Mouse (Mus musculus): ENCODE results near the gene Lonp2.

Gene Lonp2

GRCm38 (mm10) chr8:86623551-86623910 is 312 bp upstream of the Lonp2 start:
- no peak for DNase-seq (ENCODE audit: low read depth, low spot score)

DNA sequence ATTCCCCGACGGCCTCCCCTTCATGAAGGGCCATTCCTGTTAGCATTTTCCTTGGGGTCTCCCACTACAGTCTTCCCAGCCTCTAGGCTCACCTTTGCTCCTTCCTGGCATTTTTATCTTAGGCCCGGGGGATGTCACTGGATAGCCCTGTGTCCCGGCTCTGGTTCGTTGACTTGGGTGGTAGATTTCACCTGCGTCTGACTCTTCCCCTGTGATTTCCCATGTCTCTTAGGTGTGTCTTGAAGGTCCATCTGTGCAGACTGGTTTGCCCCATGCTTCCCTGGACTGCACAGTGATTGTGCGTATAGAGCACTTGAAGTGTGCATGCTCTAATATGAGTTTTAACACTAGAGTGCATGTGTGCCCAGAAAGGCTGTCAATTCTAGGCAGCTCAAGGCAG is 1.1 kb downstream of the Lonp2 start:
- no peak for DNase-seq (ENCODE audit: low read depth, low spot score)

DNA sequence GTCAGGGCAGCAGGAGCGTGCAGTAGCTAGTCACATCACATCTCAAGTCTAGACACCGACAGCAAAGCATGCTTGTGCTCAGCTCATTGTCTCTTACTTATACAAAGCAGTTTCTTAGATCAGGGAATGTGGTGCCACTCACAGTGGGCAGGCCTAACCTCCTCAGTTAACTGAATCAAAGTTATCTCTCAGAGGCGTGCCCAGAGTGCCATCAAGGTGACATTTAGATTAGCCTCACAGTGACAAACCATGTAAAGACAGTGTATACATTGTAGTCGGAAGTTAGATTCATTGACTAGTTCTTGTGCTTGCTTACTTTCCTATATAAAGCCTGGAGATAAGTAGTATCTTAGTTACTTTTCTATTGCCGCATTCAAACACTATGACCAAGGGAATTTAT is 6.4 kb downstream of the Lonp2 start:
- no peak for DNase-seq (ENCODE audit: low read depth, low spot score)

DNA sequence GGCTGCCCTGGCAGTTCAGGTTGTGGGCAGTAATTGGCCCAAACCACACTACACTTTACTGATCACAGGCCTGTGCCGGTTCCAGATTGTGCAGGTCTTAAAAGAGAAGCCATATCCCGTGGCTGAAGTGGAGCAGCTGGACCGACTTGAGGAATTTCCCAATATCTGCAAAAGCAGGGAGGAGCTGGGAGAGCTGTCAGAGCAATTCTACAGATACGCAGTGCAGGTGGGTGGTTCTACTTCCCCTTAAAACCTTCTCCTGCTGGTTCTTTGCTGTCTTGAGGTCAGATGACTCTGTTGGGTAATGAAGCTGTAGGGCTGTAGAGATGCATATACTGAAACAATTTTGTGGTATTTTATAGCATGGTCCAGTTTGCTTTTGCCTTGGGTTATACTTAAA is 7.6 kb downstream of the Lonp2 start:
- no peak for DNase-seq (ENCODE audit: low read depth, low spot score)

DNA sequence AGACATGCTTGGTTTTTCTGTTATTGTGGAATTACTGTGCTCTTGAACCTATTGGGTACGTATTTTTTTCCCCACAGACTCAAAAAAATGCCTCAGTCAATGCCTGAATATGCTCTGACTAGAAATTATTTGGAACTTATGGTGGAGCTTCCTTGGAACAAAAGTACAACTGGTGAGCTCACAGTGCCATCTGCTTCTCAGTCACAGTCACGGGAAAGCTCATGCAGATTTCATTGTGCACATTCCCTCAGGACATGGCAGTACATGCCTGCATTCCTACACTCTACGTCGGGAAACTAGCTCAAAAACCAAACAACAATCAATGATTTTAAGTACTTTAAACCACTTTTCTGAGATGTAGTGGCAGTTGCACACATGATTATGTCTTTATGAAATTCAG is 14.0 kb downstream of the Lonp2 start:
- DNase-seq (ENCODE audit: low read depth, low spot score): no peak

DNA sequence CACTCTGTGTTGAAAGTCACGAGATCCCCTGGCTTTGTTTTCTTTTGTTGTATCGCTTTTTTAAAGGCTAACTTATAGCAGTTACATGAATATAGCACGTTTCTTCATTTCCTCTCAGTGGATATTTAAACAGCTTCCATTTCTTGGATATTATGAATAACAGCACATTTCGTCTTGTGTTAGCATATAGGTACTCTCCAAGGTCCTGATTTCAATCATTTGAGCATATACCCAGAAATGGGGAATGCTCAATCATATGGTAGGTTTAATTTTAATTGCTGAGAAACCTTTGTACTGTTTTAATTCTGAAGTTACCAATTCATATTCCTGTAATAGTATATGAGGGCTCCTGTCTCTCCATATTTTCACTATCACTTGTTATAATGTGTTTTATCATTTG is 15.1 kb downstream of the Lonp2 start:
- no peak for DNase-seq (ENCODE audit: low read depth, low spot score)

DNA sequence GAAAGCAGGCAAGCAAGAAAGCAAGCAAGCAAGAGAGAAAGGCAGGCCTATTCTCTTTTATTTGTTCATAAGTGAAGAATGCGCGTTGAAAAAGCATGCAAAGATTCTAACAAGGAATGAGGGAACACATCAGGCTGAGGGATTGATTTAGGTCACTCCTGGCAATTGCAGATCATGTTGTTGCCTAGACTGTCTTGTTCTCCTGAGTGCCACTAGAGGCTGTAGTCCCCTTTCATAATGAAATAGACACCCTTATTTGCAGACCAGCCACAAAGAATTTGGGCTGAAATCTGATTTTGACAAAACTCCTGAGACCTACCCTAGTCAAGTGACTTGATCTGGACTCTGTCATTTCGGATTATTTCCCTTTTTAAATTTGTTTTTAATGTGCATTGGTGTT is 18.8 kb downstream of the Lonp2 start:
- DNase-seq (ENCODE audit: low read depth, low spot score): no peak

GRCm38 (mm10) chr8:86644661-86645060 is 20.8 kb downstream of the Lonp2 start:
- no peak for DNase-seq (ENCODE audit: low read depth, low spot score)

DNA sequence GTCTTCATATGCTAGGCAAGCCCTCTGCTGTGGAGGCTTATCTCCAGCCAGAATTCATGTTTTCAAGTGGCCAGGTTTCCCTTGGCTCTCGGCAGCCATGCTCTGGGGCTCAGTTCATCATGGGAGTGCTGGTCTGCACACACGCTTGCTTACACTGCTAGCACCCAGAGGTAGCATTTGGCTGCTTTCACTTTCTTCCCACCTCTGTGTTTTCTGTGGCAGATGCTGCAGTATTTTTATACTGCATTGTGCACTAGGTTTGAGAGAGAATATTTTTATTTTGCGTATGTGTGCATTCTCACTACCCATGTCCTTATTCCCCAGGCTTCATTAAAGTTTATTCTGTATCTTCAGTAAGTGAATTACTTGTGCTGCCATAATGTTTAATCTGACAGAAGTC is 23.9 kb downstream of the Lonp2 start:
- no peak for DNase-seq (ENCODE audit: low read depth, low spot score)

DNA sequence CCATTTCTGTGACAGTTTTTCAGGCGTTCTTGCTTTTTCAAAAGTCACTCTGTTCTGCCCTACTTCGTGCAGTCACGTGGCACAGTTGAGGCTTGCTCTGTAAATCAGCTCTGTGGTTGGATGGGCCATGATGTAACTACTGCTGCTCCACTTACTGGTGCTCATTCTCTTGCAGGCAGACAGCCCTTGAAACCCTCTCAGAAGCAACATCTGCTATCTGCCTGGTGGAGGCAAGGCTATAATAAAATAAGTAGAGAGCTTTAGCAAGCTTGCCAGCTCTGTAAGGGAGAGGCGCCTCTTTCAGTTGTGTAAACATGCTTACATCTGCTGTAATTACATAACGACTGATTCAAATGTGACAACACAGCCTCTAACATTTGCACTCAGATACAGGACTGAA is 27.6 kb downstream of the Lonp2 start:
- no peak for DNase-seq (ENCODE audit: low read depth, low spot score)

- DNase-seq (ENCODE audit: low read depth, low spot score): no peak
These were observed 28.7 kb downstream of the Lonp2 start for GRCm38 (mm10) chr8:86652546-86652945.

DNA sequence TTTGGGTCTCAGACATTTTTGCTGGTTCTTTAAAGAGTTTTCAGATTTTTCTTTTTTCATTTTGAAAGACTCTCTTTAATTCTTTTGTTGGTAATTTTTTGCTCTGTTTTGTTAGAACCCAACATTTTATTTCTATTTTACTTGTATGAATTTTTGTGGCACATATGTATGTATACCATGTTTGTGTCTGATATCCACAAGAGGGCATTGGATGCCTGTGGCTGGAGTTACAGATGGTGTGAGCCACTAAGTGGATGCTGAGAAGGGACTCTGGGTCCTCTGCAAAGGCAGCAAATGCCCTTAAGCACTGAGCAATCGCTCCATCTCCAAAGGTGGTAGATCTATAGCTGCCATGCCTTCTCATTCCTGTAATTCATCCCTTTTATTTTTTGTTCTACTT is 30.7 kb downstream of the Lonp2 start:
- peak; percentile 35 for DNase-seq (ENCODE audit: low read depth, low spot score)

- no peak for DNase-seq (ENCODE audit: low read depth, low spot score)
These were observed 44.9 kb downstream of the Lonp2 start for GRCm38 (mm10) chr8:86668750-86669149.

GRCm38 (mm10) chr8:86669259-86669658 is 45.4 kb downstream of the Lonp2 start:
- DNase-seq (ENCODE audit: low read depth, low spot score): no peak

- DNase-seq (ENCODE audit: low read depth, low spot score): peak; percentile 66
These were observed 62.8 kb downstream of the Lonp2 start for GRCm38 (mm10) chr8:86686629-86687028.

DNA sequence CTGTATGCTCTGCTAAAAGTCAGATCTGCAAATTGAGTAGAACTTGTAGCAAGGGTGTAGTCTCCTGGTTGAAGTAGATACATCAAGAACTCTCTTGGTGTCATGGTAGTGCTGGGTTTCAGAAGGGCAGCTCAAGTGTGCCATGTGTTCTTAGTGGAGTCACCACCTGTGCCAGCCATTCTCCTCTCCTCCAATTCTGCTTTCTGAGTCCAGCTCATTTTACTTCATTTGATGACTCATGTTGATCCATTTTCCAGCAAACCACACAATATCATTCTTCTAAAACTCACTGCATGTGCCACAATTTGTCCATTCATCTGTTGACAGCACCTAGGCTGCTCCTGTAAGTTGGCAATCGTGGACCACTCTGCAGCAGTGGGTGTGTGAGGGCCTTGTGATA is 68.3 kb downstream of the Lonp2 start:
- no peak for DNase-seq (ENCODE audit: low read depth, low spot score)

DNA sequence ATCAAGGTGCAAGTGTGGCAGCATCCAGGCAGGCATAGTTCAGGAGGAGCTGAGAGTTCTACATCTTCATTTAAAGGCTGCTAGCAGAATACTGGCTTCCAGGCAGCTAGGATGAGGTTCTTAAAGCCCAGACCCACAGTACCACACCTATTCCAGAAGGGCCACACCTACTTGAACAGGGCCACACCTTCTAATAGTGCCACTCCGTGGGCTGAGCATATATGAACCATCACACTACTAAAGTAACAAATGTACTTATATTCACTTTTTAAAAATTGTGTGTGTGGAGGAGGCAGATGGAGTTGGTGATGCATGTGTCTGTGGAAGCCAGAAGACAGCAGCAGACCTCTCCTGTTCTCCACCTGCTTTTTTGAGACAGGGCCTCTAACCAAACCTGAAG is 70.2 kb downstream of the Lonp2 start:
- no peak for DNase-seq (ENCODE audit: low read depth, low spot score)

DNA sequence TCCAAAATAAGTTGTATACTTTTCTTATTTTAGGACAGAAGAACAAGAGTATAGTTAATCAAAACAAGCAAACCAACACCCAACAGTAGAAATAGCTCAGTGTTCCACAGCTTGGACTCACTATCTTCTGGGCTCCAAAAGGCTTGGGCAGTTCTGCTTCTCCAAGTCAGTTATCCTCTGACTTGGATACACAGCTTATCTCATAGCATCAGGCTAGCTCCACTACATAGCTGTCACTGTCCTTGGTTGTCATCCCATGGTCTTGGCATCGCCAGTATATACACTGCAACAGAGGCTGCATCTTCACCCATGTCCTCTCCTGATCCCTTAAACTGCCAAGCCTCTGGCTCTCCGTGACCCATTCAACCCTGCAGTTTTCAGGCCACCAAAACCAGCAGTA is 71.9 kb downstream of the Lonp2 start:
- no peak for DNase-seq (ENCODE audit: low read depth, low spot score)

DNA sequence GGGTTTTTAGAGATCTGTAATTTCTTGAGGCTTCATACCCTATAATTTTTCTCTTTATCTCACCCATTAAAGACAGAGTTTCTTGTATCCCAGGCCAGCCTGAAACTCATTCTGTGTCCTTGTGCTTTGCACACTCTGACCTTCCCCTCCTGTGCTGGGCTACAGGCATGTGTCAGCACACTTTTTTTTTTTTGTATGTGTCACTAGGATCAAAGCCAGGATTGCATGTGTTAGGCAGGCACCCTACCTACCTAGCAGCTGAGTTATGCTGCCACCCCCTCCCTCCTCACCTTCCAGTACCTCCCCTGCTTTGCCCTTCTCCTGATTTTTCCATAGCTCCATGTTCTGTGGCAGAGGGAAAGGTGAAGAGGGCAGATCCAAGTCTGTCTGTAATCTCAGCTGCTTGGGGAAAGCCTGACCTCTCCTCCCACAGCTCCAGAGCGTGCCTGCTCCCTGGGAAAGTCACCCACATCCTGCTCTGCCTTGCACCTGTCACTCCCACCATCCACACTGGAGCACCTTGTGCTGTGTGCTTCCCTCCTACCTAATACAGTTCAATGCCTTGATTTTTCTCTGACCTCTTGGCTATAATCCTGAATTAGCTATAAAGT is 75.1 kb downstream of the Lonp2 start:
- no peak for DNase-seq (ENCODE audit: low read depth, low spot score)

- DNase-seq (ENCODE audit: low read depth, low spot score): peak; percentile 13
These were observed 75.6 kb downstream of the Lonp2 start for GRCm38 (mm10) chr8:86699471-86699870.

- DNase-seq (ENCODE audit: low read depth, low spot score): no peak
These were observed 78.6 kb downstream of the Lonp2 start for GRCm38 (mm10) chr8:86702453-86702852.

- DNase-seq (ENCODE audit: low read depth, low spot score): no peak
These were observed 81.5 kb downstream of the Lonp2 start for GRCm38 (mm10) chr8:86705317-86705716.

GRCm38 (mm10) chr8:86706756-86707155 is 82.9 kb downstream of the Lonp2 start:
- DNase-seq (ENCODE audit: low read depth, low spot score): peak; percentile 61

GRCm38 (mm10) chr8:86707873-86708272 is 84.0 kb downstream of the Lonp2 start:
- peak; percentile 95 for DNase-seq (ENCODE audit: low read depth, low spot score)

All from CD4-positive helper T cell, adult 2 months (primary cell).